Mouse (Mus musculus): ENCODE results near the gene Astn2. TPM values are rescaled to one million over a fixed set of nuclear protein-coding genes. Genes with fewer than 3 reads are reported as not detected.
A peak's percentile ranks its signal among the peaks of the same experiment; 100 is the strongest.

The Astn2 gene
- polyA plus RNA-seq, 1 experiment: not detected

DNA sequence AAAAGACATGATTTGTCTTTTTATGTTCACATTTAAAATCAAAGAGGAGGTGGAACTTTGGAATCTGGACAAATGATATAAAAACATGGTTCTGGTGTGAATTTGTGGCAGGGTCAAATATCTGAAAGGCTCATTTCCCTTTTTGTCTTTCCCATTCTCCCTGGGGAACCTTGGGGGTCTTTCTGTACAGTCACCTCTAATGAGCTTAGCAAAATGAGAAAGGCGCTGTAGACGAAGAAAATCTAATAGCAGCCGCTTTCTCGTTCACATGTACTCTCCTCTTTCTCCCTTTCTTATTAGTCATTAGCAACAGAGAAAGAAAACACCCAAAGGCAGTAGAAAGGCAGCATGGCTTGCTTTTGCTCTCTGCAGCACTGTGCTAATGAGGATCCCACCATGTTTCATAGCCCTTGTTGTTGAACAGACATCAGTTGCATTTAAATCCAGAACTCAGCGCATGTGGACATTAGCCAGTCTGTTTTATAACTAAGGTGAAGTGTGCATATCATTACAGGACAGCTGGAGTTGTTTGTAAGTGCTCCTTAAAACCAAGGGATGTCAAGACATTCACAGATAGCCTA, 737.3 kb downstream of the Astn2 start:
- Histone ChIP-seq H3K4me3 (ENCODE audit: insufficient read depth, low read depth, low read length) (no peak overlapping the region), H3K4me1 (ENCODE audit: control insufficient read depth, insufficient read depth, low read length) (no peaks in the 10 kb centered on the region), H3K27ac (ENCODE audit: insufficient read depth, low read depth, low read length) (no peak overlapping the region)
- TF ChIP-seq CTCF (IDR thresholded peaks at IDR 0.05; ENCODE audit: insufficient read depth, low read depth, low read length): no peak
- no peak for TF ChIP-seq POLR2A (IDR thresholded peaks at IDR 0.05; ENCODE audit: insufficient read depth, low read depth, low read length)
- 72% methylated on average over 5 of the region's 5 CpGs for WGBS

DNA sequence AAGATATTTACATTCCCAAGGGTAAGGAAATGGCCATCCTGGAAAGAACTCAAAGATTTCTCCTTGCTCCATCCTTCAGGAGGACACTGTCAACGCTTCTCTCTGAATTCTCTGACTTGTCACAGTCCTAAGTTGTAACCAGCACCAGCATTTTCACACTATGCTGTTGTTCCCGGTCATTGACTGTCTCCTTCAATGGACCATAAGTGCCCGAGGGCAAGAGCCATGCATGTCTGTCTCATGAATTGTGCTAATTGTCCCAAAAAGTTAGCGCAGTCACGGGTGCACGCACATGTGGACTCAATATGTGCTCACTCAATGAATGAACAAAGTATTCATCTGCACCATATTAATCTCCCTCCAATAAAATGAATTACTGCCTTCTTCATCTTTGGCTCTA, 741.2 kb downstream of the Astn2 start:
- WGBS: 89% methylated on average over 6 of the region's 6 CpGs
- no peak for TF ChIP-seq POLR2A (IDR thresholded peaks at IDR 0.05; ENCODE audit: insufficient read depth, low read depth, low read length)
- TF ChIP-seq CTCF (IDR thresholded peaks at IDR 0.05; ENCODE audit: insufficient read depth, low read depth, low read length): no peak

DNA sequence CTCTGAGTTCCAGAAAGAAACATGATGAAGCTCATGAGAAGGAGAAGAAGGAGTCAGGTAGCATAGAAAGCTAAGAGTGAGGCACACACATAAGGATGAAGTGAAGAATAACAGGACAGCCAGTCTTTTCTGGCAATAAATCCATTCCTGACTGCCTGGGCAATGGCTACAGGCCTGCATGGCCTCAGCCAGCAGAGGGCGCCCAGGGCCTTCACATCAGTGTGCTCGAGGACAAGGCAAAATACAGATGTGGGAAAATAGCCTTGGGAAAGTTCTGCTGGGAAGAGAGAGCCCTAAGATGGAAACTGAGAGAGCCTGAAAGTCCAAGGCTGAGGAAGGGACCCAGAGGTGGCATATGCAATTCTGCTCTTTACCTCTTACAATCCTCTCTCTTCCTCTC, 749.7 kb downstream of the Astn2 start:
- Histone ChIP-seq H3K4me1 (ENCODE audit: control insufficient read depth, insufficient read depth, low read length) (no peaks in the 10 kb centered on the region), H3K27ac (ENCODE audit: insufficient read depth, low read depth, low read length) (no peak overlapping the region), H3K4me3 (ENCODE audit: insufficient read depth, low read depth, low read length) (no peak overlapping the region)
- no peak for TF ChIP-seq POLR2A (IDR thresholded peaks at IDR 0.05; ENCODE audit: insufficient read depth, low read depth, low read length)
- TF ChIP-seq CTCF (IDR thresholded peaks at IDR 0.05; ENCODE audit: insufficient read depth, low read depth, low read length): peak; percentile 90
- WGBS: 0% methylated on average over 2 of the region's 2 CpGs

More for the DNA sequence above, 741.2 kb downstream of the Astn2 start:
- no peaks in the 10 kb centered on the region for H3K4me1 ChIP-seq (ENCODE audit: control insufficient read depth, insufficient read depth, low read length)
- H3K27ac ChIP-seq (ENCODE audit: insufficient read depth, low read depth, low read length): no peak overlapping the region
- H3K4me3 ChIP-seq (ENCODE audit: insufficient read depth, low read depth, low read length): no peak overlapping the region

DNA sequence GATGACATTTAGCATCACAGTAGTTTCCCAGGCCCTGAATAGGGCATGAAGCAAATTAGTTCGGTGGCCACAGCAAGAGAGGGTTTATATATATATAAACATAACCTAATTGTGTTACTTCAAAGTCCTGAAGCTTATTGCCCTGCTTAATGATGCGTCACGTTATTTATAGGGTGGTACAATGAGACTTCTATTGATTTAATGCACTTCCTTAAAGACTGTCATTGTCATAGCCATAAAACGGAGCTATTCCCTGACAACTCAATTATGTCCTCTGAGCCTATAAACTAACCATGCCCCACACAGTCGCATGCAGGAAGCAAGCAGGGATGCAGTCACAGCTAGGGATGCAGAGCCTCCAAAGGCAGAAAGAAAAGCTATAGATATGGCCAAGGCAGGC, 761.8 kb downstream of the Astn2 start:
- no peak overlapping the region for H3K27ac ChIP-seq (ENCODE audit: insufficient read depth, low read depth, low read length)
- no peaks in the 10 kb centered on the region for H3K4me1 ChIP-seq (ENCODE audit: control insufficient read depth, insufficient read depth, low read length)
- no peak for TF ChIP-seq POLR2A (IDR thresholded peaks at IDR 0.05; ENCODE audit: insufficient read depth, low read depth, low read length)
- no peak for TF ChIP-seq CTCF (IDR thresholded peaks at IDR 0.05; ENCODE audit: insufficient read depth, low read depth, low read length)
- no peak overlapping the region for H3K4me3 ChIP-seq (ENCODE audit: insufficient read depth, low read depth, low read length)
- WGBS: 76% methylated on average over 5 of the region's 5 CpGs

DNA sequence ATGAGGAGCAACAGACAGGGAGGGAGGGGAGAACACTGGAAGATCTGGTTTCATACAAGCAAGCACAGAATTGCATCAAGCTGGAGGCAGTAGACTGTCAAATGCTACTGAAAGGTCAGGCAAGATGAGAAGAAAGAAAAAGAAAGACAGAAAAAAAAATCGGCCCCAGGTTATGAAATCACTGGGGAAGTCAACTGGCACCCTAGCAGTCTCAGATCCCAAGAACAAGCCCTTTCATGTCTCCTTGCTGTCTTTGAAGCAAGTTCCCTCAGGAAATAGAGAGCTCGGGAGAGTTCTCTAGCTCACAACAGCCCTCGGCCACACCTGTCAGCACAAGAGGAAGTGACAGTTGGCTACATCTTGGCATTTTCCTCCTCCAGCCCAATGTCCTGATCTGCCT, 766.2 kb downstream of the Astn2 start:
- Histone ChIP-seq H3K4me1 (ENCODE audit: control insufficient read depth, insufficient read depth, low read length) (no peaks in the 10 kb centered on the region), H3K27ac (ENCODE audit: insufficient read depth, low read depth, low read length) (no peak overlapping the region), H3K4me3 (ENCODE audit: insufficient read depth, low read depth, low read length) (no peak overlapping the region)
- 89% methylated on average over 3 of the region's 3 CpGs for WGBS
- TF ChIP-seq CTCF (IDR thresholded peaks at IDR 0.05; ENCODE audit: insufficient read depth, low read depth, low read length): no peak
- no peak for TF ChIP-seq POLR2A (IDR thresholded peaks at IDR 0.05; ENCODE audit: insufficient read depth, low read depth, low read length)

DNA sequence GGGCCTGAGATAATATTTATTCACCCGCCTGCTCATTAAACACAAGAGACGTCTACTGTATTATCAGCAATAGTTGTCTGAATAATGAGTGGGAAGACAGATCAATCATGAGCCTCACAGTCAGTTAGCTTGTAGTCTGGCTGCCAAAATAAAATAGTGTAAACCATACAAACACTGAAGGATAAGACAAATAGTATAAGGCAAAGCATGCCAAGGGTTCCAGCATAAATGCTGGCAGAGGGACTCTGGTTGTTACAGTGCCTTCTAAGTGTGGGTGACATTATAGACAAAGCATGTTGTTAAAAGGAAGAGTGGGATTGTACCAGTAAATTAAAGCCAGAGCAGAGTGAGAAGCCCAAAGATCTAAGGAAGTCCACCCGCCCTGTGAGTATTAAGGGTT, 784.3 kb downstream of the Astn2 start:
- H3K4me1 ChIP-seq (ENCODE audit: control insufficient read depth, insufficient read depth, low read length): no peaks in the 10 kb centered on the region
- TF ChIP-seq CTCF (IDR thresholded peaks at IDR 0.05; ENCODE audit: insufficient read depth, low read depth, low read length) (no peak), POLR2A (IDR thresholded peaks at IDR 0.05; ENCODE audit: insufficient read depth, low read depth, low read length) (no peak)
- no peak overlapping the region for H3K27ac ChIP-seq (ENCODE audit: insufficient read depth, low read depth, low read length)
- no peak overlapping the region for H3K4me3 ChIP-seq (ENCODE audit: insufficient read depth, low read depth, low read length)
- 74% methylated on average over 3 of the region's 3 CpGs for WGBS

DNA sequence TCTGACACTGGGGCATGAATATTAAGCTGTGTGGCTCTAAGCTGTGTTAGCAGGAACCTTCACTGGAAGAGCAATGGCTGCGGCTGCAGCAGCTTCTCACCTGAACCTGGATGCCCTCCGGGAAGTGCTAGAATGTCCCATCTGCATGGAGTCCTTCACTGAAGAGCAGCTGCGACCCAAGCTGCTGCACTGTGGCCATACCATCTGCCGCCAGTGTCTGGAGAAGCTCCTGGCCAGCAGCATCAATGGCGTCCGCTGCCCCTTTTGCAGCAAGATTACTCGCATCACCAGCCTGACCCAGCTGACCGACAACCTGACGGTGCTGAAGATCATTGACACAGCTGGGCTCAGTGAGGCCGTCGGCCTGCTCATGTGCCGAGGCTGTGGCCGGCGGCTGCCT, 791.3 kb downstream of the Astn2 start:
- WGBS: 94% methylated on average over 14 of the region's 14 CpGs
- H3K4me1 ChIP-seq (ENCODE audit: control insufficient read depth, insufficient read depth, low read length): peaks cover 13% of the 10 kb centered on the region
- no peak overlapping the region for H3K4me3 ChIP-seq (ENCODE audit: insufficient read depth, low read depth, low read length)
- H3K27ac ChIP-seq (ENCODE audit: insufficient read depth, low read depth, low read length): no peak overlapping the region
- TF ChIP-seq POLR2A (IDR thresholded peaks at IDR 0.05; ENCODE audit: insufficient read depth, low read depth, low read length): no peak
- no peak for TF ChIP-seq CTCF (IDR thresholded peaks at IDR 0.05; ENCODE audit: insufficient read depth, low read depth, low read length)

DNA sequence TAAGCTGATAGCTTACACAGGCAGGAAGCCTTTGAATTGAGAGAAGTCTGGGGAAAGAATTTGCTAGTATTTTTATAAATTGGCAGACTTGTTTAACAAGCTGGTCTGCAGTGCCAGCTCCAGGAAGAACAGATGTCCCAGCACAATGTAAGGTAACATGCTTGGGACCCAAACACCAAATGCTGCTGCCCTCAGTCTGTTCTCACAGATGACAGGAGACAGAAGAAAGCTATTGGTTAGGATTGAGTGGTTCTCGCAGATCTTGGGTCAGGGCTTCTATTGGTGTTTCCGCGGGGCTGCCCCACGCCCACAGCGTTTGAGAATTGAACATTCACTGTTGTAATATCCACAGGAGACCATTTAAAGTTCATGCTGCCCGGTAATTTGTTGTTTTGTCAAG, 793.5 kb downstream of the Astn2 start:
- H3K4me1 ChIP-seq (ENCODE audit: control insufficient read depth, insufficient read depth, low read length): peaks cover 20% of the 10 kb centered on the region
- 55% methylated on average over 6 of the region's 6 CpGs for WGBS
- TF ChIP-seq POLR2A (IDR thresholded peaks at IDR 0.05; ENCODE audit: insufficient read depth, low read depth, low read length) (no peak), CTCF (IDR thresholded peaks at IDR 0.05; ENCODE audit: insufficient read depth, low read depth, low read length) (no peak)
- no peak overlapping the region for H3K4me3 ChIP-seq (ENCODE audit: insufficient read depth, low read depth, low read length)
- H3K27ac ChIP-seq (ENCODE audit: insufficient read depth, low read depth, low read length): no peak overlapping the region

DNA sequence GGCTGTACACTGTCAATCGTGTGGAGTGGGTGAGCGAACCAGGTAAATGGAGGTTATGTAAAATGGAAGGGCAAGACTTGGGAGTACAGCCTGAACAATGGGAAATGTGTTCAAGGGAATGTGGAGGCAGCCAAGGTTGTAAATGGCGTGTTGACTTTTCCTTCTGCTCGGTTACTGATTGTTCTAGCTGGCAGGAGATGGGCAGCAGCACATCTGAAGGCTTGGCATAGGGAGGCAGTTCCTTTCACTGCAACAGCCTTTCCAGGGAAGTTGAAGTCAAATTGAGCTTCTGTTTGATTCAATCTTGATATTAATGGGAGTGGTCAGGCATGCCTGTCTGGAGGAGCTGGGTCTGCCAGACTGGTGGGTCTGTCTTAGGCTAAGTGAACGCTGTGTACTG, 794.1 kb downstream of the Astn2 start:
- WGBS: 61% methylated on average over 5 of the region's 5 CpGs
- H3K4me3 ChIP-seq (ENCODE audit: insufficient read depth, low read depth, low read length): no peak overlapping the region
- TF ChIP-seq POLR2A (IDR thresholded peaks at IDR 0.05; ENCODE audit: insufficient read depth, low read depth, low read length) (no peak), CTCF (IDR thresholded peaks at IDR 0.05; ENCODE audit: insufficient read depth, low read depth, low read length) (no peak)
- H3K27ac ChIP-seq (ENCODE audit: insufficient read depth, low read depth, low read length): 0 out of 2 replicates have a peak overlapping the region, but pooled peaks have one; percentile 23
- peaks cover 20% of the 10 kb centered on the region for H3K4me1 ChIP-seq (ENCODE audit: control insufficient read depth, insufficient read depth, low read length)

DNA sequence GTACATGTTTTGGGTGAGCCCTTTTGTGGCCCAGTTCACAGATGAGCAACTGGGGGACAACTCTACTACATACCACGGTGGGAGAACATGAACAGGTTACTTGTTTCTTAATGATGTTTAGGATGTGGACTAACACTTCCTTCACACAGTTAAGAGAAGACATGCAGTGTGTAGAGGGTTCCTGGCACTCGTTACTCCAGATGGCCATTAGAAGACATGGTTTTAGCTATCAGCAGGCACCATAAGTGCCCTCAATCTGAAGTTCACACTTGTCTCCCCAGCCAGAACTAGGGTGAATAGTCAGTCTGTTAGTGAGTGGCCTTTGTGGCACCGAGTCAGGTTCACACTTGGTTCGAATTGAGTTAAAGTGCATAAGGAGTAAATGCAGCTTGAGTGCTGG, 796.3 kb downstream of the Astn2 start:
- Histone ChIP-seq H3K4me3 (ENCODE audit: insufficient read depth, low read depth, low read length) (no peak overlapping the region), H3K27ac (ENCODE audit: insufficient read depth, low read depth, low read length) (no peak overlapping the region), H3K4me1 (ENCODE audit: control insufficient read depth, insufficient read depth, low read length) (peaks cover 16% of the 10 kb centered on the region)
- WGBS: 83% methylated on average over 4 of the region's 4 CpGs
- TF ChIP-seq CTCF (IDR thresholded peaks at IDR 0.05; ENCODE audit: insufficient read depth, low read depth, low read length): no peak
- no peak for TF ChIP-seq POLR2A (IDR thresholded peaks at IDR 0.05; ENCODE audit: insufficient read depth, low read depth, low read length)
